Mouse (Mus musculus) heart, embryonic 16.5 days (tissue): ENCODE data around the gene Tomm5. TPM values are rescaled to one million over a fixed set of nuclear protein-coding genes. Genes with fewer than 3 reads are reported as not detected.

Experiments used
- ATAC-seq: fragments of 200-750 bp; cut with Nextera tagmentation; replicated peaks from 2 replicates; pipeline ENCODE4 v1.8.0; 2017; ENCODE audit warnings: moderate number of reproducible peaks; ENCODE audit not compliant: insufficient read depth, low FRiP score; ENCODE audit errors: extremely low read depth
- H3K27ac ChIP-seq: fragments of 300-500 bp; sonication (generic); 2 replicates; pipeline ENCODE4 v1.5.1; 2014; ENCODE audit warnings: mild to moderate bottlenecking, low read length, control low read depth, moderate library complexity
- H3K27me3 ChIP-seq: fragments of 300-500 bp; sonication (generic); 2 replicates; pipeline ENCODE4 v1.6.1; 2014; ENCODE audit warnings: low read length, mixed read lengths; ENCODE audit not compliant: control insufficient read depth, insufficient read depth
- H3K36me3 ChIP-seq: fragments of 300-500 bp; sonication (generic); 2 replicates; pipeline ENCODE4 v1.6.1; 2014; ENCODE audit not compliant: control insufficient read depth, insufficient read depth
- H3K4me1 ChIP-seq: fragments of 300-500 bp; sonication (generic); 2 replicates; pipeline ENCODE4 v1.6.1; 2014; ENCODE audit warnings: low read length, mixed read lengths; ENCODE audit not compliant: control insufficient read depth, insufficient read depth
- H3K4me2 ChIP-seq: fragments of 300-500 bp; sonication (generic); 2 replicates; pipeline ENCODE4 v1.6.1; 2014; ENCODE audit warnings: low read depth, mild to moderate bottlenecking, control low read depth, low read length
- H3K4me3 ChIP-seq: fragments of 300-500 bp; sonication (generic); 2 replicates; pipeline ENCODE4 v1.5.1; 2014; ENCODE audit warnings: mild to moderate bottlenecking, control low read depth, low read length
- H3K9ac ChIP-seq: fragments of 300-500 bp; sonication (generic); 2 replicates; pipeline ENCODE4 v1.6.1; 2014; ENCODE audit warnings: low read length, control low read depth
- H3K9me3 ChIP-seq: fragments of 300-500 bp; sonication (generic); replicated peaks from 2 replicates; pipeline ENCODE4 v1.6.1; 2016; ENCODE audit warnings: low read length; ENCODE audit not compliant: control insufficient read depth
- WGBS: fragments of 180-500 bp; shearing (Covaris S2); extraction: QIAGEN DNeasy Blood & Tissue Kit; methylation state at CpG from one replicate; pipeline ENCODE4 v1.1.7; 2014; 5-methylcytosine and 5-hydroxymethylcytosine counted together
- polyA plus RNA-seq: library from polyadenylated mRNA; unstranded; fragments of >200 nt; fragmentation: Nextera tagmentation; extraction: Ambion mirVana; gene quantifications from 2 replicates; pipeline ENCODE4 v1.2.1, GENCODE M21; 2015

Gene Tomm5
- polyA plus RNA-seq = 243 and 262 TPM in 2 replicates

- Histone ChIP-seq H3K27ac (peak within 1 kb of the TSS; percentile 79), H3K9me3 (no peaks in the 10 kb centered on the region), H3K4me3 (peak within 1 kb of the TSS; percentile 84), H3K4me1 (peaks cover 10% of the 10 kb centered on the region), H3K4me2 (peak within 1 kb of the TSS; percentile 90), H3K27me3 (no peaks in the 10 kb centered on the region), H3K36me3 (peaks cover 15% of the 10 kb centered on the region), H3K9ac (peak within 1 kb of the TSS; percentile 88)
- WGBS = under 1% methylated on average over 39 of the region's 39 CpGs
- ATAC-seq = peak; percentile 95
These were observed at the start of gene Tomm5 for GRCm38 (mm10) chr4:45107601-45108277. Gene Tomm5, minus strand, starts transcription at chr4:45108114.

- ATAC-seq = no peak
- no peak overlapping the region for H3K4me3 ChIP-seq
- WGBS = 69% methylated on average over 3 of the region's 3 CpGs
- H3K9me3 ChIP-seq = no peaks in the 10 kb centered on the region
- no peak overlapping the region for H3K9ac ChIP-seq
- no peaks in the 10 kb centered on the region for H3K27me3 ChIP-seq
- H3K4me1 ChIP-seq = peaks cover 6% of the 10 kb centered on the region; the same call in 1 of the 2 replicates
- H3K27ac ChIP-seq = no peak overlapping the region
- H3K36me3 ChIP-seq = no peaks in the 10 kb centered on the region
- no peak overlapping the region for H3K4me2 ChIP-seq
These were observed 48.5 kb upstream of the Tomm5 start for GRCm38 (mm10) chr4:45156433-45156832.

- Histone ChIP-seq H3K9ac (no peak overlapping the region), H3K27me3 (no peaks in the 10 kb centered on the region), H3K4me3 (no peak overlapping the region), H3K4me1 (no peaks in the 10 kb centered on the region), H3K4me2 (no peak overlapping the region), H3K36me3 (no peaks in the 10 kb centered on the region), H3K27ac (no peak overlapping the region), H3K9me3 (no peaks in the 10 kb centered on the region)
- WGBS = 49% methylated on average over 8 of the region's 8 CpGs
- ATAC-seq = no peak
These were observed 35.1 kb upstream of the Tomm5 start for GRCm38 (mm10) chr4:45143005-45143404.

DNA sequence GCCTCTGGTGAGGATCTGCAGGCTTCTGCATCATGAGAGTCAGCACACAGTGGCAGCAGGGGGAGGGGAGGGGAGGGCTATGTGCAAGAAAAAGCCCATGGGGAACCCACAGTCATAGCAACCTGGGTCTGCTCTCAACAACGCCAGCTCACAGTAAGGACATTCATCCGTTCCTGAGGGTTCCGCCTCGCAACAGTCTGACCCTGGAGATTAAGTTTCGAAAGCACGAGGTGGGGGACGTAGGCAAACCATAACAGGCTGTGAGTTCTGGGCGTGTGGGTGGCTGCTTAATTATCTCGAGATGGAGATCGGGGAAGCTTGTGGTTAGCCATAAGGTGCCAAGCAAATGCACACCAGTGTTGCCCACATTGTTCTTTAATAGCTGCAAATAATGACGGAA lies 34.5 kb upstream of the Tomm5 start:
- H3K36me3 ChIP-seq = no peaks in the 10 kb centered on the region
- no peak overlapping the region for H3K4me3 ChIP-seq
- H3K9me3 ChIP-seq = no peaks in the 10 kb centered on the region
- H3K27ac ChIP-seq = no peak overlapping the region
- no peaks in the 10 kb centered on the region for H3K4me1 ChIP-seq
- ATAC-seq = no peak
- H3K9ac ChIP-seq = no peak overlapping the region
- H3K27me3 ChIP-seq = no peaks in the 10 kb centered on the region
- H3K4me2 ChIP-seq = no peak overlapping the region
- WGBS = 36% methylated on average over 11 of the region's 11 CpGs

- Histone ChIP-seq H3K9me3 (no peaks in the 10 kb centered on the region), H3K27ac (no peak overlapping the region), H3K4me1 (no peaks in the 10 kb centered on the region), H3K4me2 (no peak overlapping the region), H3K9ac (no peak overlapping the region), H3K36me3 (no peaks in the 10 kb centered on the region), H3K4me3 (no peak overlapping the region), H3K27me3 (no peaks in the 10 kb centered on the region)
- 57% methylated on average over 5 of the region's 5 CpGs for WGBS
- ATAC-seq = no peak
These were observed 33.9 kb upstream of the Tomm5 start for GRCm38 (mm10) chr4:45141835-45142234.

- no peaks in the 10 kb centered on the region for H3K27me3 ChIP-seq
- no peak for ATAC-seq
- no peak overlapping the region for H3K4me3 ChIP-seq
- WGBS = 39% methylated on average over 4 of the region's 4 CpGs
- H3K9ac ChIP-seq = no peak overlapping the region
- H3K36me3 ChIP-seq = no peaks in the 10 kb centered on the region
- H3K27ac ChIP-seq = no peak overlapping the region
- no peak overlapping the region for H3K4me2 ChIP-seq
- H3K4me1 ChIP-seq = peaks cover 2% of the 10 kb centered on the region; the same call in 1 of the 2 replicates
- H3K9me3 ChIP-seq = no peaks in the 10 kb centered on the region
These were observed 29.7 kb upstream of the Tomm5 start for GRCm38 (mm10) chr4:45137636-45138035.

- H3K27me3 ChIP-seq = no peaks in the 10 kb centered on the region
- H3K4me1 ChIP-seq = peaks cover 2% of the 10 kb centered on the region; the same call in 1 of the 2 replicates
- H3K4me2 ChIP-seq = no peak overlapping the region
- H3K9ac ChIP-seq = no peak overlapping the region
- no peak overlapping the region for H3K4me3 ChIP-seq
- ATAC-seq = no peak
- 74% methylated on average over 8 of the region's 8 CpGs for WGBS
- no peak overlapping the region for H3K27ac ChIP-seq
- H3K9me3 ChIP-seq = no peaks in the 10 kb centered on the region
- no peaks in the 10 kb centered on the region for H3K36me3 ChIP-seq
These were observed 26.6 kb upstream of the Tomm5 start for GRCm38 (mm10) chr4:45134471-45134870.

DNA sequence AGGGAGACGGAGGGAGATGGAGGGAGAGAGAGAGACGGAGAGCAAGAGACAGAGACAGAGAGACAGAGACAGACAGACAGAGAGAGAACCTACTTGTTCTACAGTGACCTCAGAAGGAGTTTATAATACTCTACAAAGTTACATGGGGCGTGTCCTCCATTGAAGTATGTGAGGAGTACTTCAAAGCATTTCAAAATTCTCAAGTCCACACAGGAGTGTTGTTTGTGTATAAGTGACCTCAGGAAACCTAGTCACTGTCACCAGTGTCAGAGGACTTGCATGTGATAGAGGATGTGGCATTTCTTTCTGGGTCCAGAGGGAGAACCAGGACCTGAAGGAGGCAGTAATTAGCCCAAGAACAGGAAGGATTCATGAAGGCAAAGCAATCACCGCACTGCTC lies 23.1 kb upstream of the Tomm5 start:
- H3K9ac ChIP-seq = no peak overlapping the region
- 80% methylated on average over 4 of the region's 4 CpGs for WGBS
- no peak overlapping the region for H3K4me2 ChIP-seq
- H3K27ac ChIP-seq = no peak overlapping the region
- H3K4me3 ChIP-seq = no peak overlapping the region
- no peaks in the 10 kb centered on the region for H3K9me3 ChIP-seq
- H3K36me3 ChIP-seq = no peaks in the 10 kb centered on the region
- no peaks in the 10 kb centered on the region for H3K27me3 ChIP-seq
- H3K4me1 ChIP-seq = peaks cover 2% of the 10 kb centered on the region; the same call in 1 of the 2 replicates
- ATAC-seq = no peak

DNA sequence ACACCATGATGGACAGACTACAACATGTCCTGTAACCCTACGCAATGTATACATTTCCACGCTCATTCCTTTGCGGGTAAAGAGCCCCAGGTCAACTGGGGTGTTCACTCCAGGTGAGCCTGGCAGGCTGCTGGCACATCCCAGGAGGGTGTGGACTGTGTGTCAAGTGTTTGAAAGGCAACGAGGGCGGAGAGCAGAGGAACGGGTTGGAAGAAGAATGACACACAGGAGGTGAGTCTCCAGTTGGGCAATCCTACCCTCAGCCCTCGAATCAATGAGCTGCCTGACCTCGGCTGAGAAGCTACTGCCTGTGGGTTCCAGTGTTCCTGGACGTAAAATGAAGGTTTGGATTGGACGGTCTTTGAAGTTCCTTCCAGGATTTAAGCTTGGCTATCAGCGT lies 13.4 kb upstream of the Tomm5 start:
- Histone ChIP-seq H3K9ac (no peak overlapping the region), H3K4me2 (no peak overlapping the region), H3K4me3 (no peak overlapping the region), H3K4me1 (no peaks in the 10 kb centered on the region), H3K27me3 (no peaks in the 10 kb centered on the region), H3K27ac (no peak overlapping the region), H3K9me3 (peaks cover 3% of the 10 kb centered on the region; the same call in 1 of the 2 replicates), H3K36me3 (no peaks in the 10 kb centered on the region)
- WGBS = 80% methylated on average over 11 of the region's 11 CpGs
- ATAC-seq = no peak
